Mouse (Mus musculus): ENCODE measurements around the gene Msln.

The Msln gene

GRCm38 (mm10) chr17:25725264-25725663 is 28.9 kb downstream of the Msln start:
- DNase-seq (ENCODE audit: low read depth, low spot score) = peak; percentile 22

GRCm38 (mm10) chr17:25723919-25724318 is 30.3 kb downstream of the Msln start:
- DNase-seq (ENCODE audit: low read depth, low spot score) = peak; percentile 79

- DNase-seq (ENCODE audit: low read depth, low spot score) = no peak
Observed at GRCm38 (mm10) chr17:25723470-25723869, 30.7 kb downstream of the Msln start.

- DNase-seq (ENCODE audit: low read depth, low spot score) = no peak
Observed at GRCm38 (mm10) chr17:25721476-25721875, 32.7 kb downstream of the Msln start.

- peak; percentile 33 for DNase-seq (ENCODE audit: low read depth, low spot score)
Observed at GRCm38 (mm10) chr17:25717691-25718090, 36.5 kb downstream of the Msln start.

- DNase-seq (ENCODE audit: low read depth, low spot score) = no peak
Observed at GRCm38 (mm10) chr17:25716711-25717637, 37.2 kb downstream of the Msln start, which contains the start of gene Gng13. TSS of gene Gng13 (plus strand) at chr17:25717171.

- no peak for DNase-seq (ENCODE audit: low read depth, low spot score)
Observed at GRCm38 (mm10) chr17:25716130-25716529, 38.0 kb downstream of the Msln start.

- DNase-seq (ENCODE audit: low read depth, low spot score) = no peak
Observed at GRCm38 (mm10) chr17:25715627-25716026, 38.6 kb downstream of the Msln start.

GRCm38 (mm10) chr17:25711136-25711535 is 43.0 kb downstream of the Msln start:
- no peak for DNase-seq (ENCODE audit: low read depth, low spot score)

GRCm38 (mm10) chr17:25709994-25710393 is 44.2 kb downstream of the Msln start:
- DNase-seq (ENCODE audit: low read depth, low spot score) = no peak

GRCm38 (mm10) chr17:25700863-25701496 is 53.2 kb downstream of the Msln start:
- DNase-seq (ENCODE audit: low read depth, low spot score) = peak; percentile 77
